Mouse (Mus musculus) monocyte, adult 2 months (primary cell): ENCODE measurements around the gene Mapk12.

ENCODE experiments used
- DNase-seq, 2 experiments: peaks; one replicate each; pipeline ENCODE4 v3.0.0; 2022; ENCODE audit warnings: low spot score in 2 of 2, low read depth in 1 of 2

Gene Mapk12

DNA sequence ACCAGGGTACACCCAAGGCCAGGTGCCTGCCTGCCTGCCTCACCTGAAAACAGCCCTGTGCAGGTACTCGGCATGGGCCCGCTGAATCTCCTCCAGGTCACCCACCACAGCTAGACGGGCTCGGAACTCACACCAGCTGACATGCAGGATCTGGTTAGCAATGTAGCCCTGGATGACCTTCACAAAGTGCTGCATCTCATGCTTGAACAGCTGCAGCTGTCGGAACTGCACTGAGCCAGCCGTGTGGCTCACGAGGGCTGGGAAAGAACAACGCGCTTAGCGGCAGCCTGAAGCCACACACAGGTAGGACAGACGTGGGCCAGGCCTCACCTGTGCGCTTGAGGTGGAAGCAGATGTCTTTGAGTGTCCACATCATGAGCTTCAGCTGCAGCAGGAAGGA lies 39.7 kb downstream of the Mapk12 start:
- DNase-seq = no peak

DNA sequence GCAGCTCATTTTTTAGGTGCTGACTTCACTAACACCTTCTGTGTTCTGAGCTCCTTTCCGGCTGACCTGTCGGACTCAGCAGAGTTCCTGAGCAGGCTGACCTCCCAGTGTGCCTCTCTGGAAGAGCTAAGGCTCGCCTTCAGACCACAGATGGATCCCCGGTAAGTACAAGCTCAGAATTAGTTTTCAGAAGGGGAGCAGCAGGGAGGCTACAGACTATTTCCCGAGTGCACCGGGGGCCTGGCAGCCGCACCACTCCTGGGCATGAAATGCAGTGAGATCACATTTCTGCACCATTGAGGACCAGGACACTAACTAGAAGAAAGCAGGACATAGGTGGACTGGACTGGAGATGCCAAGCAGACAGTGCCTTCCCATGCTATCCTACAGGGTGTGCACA lies 41.9 kb downstream of the Mapk12 start:
- no peak for DNase-seq

DNA sequence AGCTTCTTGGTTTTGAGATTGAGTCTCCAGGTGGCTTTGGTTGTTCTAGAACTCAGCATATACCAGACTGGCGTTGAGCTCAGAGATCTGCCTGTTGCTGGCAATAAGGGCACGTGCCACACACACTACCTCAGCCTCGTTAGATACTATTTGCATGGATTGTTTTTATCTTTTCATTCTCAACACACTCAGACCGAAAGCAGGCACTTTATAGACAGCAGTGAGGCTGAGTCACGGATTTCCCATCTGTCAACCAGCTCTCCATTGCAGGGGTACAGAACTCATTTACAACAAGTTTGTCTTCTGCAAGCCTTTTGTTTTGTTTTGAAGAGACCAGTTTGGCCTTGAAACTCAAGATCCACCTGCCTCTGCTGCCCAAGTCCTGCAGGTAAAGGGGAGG lies 43.1 kb downstream of the Mapk12 start:
- no peak for DNase-seq

DNA sequence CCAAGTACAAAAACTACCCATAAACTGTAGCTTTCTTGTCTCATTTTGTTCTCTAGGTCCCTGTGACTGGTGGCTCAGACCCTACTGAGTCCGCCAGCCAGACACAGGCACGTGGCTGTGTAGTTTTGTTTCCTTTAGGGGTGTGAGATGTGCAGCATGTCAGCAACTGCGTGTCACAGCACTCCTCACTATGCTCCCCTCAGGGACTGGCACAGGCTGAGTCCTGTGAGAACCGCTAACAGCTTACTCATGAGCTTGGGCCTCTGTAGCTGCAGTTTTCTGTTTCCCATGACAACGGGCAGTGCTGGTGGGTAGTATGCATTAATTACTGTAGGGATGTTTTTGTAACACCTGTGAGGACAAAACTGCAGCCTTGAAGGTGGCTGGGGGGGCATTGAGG lies 48.3 kb downstream of the Mapk12 start:
- DNase-seq = no peak

DNA sequence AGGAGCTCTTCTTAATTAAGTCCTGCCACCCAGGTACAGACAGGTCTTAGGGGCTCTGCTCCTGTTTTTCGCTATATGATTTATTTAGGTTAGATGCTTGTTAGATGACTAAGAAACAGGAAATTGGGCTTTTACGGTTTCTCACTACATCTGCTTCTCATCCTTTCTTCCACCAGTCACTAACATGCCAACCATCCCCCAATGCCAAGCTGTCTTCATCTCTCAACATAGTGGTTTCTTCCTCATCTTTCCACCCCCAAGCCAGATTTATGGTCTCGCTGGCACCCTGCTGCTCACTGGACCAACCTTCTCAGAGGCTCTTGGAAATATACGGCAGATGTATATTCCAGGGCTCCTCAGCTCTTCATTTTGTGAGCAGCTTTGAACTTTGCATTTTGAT lies 49.8 kb downstream of the Mapk12 start:
- DNase-seq = no peak

DNA sequence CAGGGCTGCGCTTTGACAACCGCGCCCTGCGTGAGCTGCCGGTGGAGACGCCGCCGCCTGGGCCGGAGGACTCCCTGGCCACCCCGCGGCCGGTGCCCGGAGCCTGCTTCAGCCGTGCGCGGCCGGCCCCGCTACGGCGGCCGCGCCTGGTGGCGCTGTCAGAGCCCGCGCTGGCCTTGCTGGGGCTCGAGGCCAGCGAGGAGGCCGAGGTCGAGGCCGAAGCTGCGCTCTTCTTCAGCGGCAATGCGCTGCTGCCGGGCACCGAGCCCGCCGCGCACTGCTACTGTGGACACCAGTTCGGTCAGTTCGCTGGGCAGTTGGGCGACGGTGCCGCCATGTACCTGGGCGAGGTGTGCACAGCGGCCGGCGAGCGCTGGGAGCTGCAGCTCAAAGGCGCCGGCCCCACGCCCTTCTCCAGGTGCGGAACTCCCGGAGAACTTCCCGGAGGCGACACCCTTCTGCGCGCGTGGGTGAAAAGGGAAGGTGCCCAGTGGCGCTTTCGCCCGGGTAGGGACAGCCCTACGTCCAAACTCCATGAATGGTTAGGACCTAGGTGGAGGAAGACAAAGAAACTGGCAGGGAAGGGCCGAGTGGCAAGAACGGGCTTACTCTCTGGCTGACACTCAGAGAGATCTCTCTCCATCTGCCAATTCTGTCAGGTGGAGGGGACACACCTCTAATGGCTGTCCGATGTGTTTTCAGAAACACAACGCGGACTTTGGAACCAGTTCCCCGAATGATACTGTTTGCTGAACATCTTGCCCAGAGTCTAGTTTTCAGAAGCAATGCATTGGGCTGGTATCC lies 51.1 kb downstream of the Mapk12 start:
- no peak for DNase-seq

DNA sequence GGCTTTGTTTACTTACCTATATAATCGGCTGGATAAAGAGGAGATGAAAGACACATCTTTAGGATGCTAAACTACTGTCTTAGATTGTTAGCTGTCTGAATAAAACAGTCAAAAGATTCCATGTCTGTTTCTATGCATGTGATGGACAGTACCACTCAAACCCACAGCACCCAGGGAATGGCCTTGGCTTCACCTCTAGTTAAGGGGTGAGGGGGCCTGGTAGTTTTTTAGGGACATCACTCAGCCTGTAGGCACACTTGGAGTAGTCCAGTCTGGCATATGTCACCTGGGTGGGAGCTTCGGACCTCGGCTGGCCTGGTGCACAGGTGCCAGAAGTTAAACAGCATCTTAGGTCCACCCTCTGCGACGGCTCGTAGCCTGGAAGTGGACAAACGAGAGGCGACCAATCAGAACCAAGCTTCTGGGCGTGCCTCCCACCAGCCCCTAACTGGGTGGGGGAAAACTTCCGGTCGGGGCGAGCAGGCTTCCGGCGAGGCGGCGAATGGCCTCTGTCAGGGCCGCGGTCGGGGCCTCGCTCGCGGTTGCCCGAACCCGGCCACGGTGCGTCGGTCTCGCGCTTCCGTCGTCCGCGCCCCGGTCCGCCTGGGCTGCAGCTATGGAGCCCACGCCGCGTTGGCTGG lies 51.8 kb downstream of the Mapk12 start, which contains the start of gene Selenoo:
Gene Selenoo, plus strand, starts transcription at position 478 of the 641 bp plus-strand sequence.
- DNase-seq = peak; percentile 26 to 53

DNA sequence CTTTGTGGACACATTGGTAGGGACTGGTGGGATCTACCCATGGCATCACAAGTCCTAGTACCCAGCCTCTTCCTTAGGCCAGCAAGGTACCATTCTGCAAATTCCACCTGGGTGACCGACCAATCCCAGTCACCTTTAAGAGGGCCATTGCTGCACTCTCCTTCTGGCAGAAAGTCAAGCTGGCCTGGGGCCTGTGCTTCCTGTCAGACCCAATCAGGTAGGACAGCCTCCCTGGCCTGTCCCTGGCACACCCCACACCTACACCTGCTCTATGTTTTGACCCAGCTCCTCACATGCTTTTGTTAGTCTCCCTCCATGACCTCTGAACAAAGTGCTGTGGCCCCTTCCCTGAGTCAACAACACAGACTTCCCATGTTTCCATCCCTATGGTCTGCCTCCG lies 55.7 kb downstream of the Mapk12 start:
- no peak for DNase-seq

DNA sequence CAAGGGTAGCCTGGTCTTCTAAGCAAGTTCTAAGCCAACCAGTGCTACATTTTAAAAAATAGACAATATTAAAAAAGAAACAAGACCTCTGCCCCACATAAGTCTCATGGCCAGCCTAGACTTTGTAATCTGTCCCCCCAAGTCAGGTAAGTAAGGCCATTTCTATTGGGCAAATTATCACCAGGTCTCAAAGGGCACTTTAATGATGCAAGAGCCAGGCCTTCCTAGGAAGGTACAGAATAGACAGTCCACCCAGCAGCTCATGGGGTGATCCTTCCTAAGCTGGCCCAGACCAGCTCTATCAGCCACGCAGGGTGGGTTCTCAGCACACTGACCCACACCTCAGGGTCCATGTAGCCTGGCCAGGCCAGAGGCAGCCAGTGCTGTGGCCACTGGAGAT lies 56.6 kb downstream of the Mapk12 start:
- DNase-seq = no peak
